Mouse (Mus musculus) spleen, adult 2 months (tissue): ENCODE data around the gene Aifm2.

Experiments used
- CTCF ChIP-seq: fragments of 200-500 bp; IDR thresholded peaks from 2 replicates; pipeline ENCODE4 v1.5.1; 2011; ENCODE audit warnings: mild to moderate bottlenecking, inconsistent platforms; ENCODE audit not compliant: insufficient read depth, insufficient read length, insufficient replicate concordance; ENCODE audit errors: extremely low read depth
- POLR2A ChIP-seq: fragments of 200-500 bp; IDR thresholded peaks from 2 replicates; pipeline ENCODE4 v1.6.1; 2011; ENCODE audit warnings: low read depth, low read length, inconsistent platforms

DNA sequence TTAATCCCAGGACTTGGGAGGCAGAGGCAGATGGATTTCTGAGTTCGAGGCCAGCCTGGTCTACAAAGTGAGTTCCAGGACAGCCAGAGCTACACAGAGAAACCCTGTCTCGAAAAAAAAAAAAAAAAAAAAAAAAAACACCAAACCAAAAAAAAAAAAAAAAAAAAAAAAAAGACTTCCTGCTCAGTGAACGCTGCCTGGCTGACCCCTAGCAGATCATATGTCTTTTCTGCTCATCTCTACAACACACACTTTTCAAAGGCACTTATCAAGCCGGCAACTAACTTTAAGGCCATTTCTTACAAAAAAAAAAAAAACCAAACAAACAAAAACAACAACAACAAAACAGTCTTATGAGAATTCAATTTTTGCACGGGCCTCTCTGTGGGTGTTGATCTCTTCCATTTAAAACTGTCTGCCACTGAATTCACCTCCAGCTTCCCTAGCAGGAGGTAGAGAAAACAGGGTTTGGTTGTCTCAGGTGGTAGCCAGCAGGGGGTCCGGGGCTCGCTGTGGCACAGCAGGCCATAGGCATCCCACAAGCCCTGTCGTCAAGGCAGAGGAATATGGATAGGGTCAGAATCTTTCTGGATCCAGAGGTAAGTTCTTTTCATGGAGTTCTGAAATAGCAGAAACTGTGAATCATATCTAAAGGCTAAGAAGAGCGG is 66.5 kb downstream of the Aifm2 start:
- TF ChIP-seq CTCF (no peak), POLR2A (no peak)
